Mouse (Mus musculus) thymus, postnatal 25 days (tissue): ENCODE measurements around the gene Hist1h3c.

Source experiments
- DNase-seq: peaks from one replicate; pipeline ENCODE4 v3.0.0; 2022

The Hist1h3c gene

DNA sequence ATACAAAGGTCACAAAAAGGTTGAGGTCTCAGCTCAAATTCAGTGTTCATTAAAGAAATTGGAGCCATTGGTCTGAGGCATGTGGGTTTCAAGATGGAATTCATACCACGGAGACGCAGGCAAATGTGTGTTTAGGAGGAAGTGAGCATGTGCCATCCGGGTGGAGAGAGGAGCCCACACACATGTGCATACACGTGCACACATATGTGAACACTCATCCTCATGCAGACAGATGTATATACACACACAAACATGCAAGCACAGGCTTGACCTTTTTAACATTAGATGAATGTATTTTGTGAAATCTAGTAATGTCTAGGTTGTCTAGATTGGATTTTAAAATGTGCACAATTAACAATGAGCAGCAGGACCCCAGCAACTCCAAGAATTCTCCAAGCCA is 43.2 kb downstream of the Hist1h3c start:
- DNase-seq, result no peak

GRCm38 (mm10) chr13:23700786-23701520 is 44.4 kb downstream of the Hist1h3c start:
- peak; percentile 84 for DNase-seq

DNA sequence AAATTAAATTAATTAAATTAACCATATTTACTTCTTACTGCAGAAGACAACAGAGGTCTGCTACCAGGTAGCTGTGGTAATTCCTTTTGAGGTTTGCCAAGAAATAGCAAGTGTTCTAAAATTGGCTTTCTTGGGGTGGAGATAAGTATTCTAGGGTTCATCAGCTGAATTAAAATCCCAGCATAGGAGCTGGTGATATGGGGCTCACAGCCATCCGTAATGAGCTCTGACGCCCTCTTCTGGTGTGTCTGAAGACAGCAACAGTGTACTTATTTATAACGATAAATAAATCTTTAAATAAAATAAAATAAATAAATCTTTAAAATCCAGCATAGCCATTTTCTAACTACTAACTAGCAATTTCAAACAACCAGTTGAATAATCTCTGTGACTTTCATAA is 45.6 kb downstream of the Hist1h3c start:
- no peak for DNase-seq

GRCm38 (mm10) chr13:23698996-23699395 is 46.4 kb downstream of the Hist1h3c start:
- no peak for DNase-seq

GRCm38 (mm10) chr13:23698300-23698693 is 47.1 kb downstream of the Hist1h3c start, which contains the start of gene Hist1h4c:
Hist1h4c (minus strand) TSS chr13:23698454.
- DNase-seq, result peak; percentile 100

DNA sequence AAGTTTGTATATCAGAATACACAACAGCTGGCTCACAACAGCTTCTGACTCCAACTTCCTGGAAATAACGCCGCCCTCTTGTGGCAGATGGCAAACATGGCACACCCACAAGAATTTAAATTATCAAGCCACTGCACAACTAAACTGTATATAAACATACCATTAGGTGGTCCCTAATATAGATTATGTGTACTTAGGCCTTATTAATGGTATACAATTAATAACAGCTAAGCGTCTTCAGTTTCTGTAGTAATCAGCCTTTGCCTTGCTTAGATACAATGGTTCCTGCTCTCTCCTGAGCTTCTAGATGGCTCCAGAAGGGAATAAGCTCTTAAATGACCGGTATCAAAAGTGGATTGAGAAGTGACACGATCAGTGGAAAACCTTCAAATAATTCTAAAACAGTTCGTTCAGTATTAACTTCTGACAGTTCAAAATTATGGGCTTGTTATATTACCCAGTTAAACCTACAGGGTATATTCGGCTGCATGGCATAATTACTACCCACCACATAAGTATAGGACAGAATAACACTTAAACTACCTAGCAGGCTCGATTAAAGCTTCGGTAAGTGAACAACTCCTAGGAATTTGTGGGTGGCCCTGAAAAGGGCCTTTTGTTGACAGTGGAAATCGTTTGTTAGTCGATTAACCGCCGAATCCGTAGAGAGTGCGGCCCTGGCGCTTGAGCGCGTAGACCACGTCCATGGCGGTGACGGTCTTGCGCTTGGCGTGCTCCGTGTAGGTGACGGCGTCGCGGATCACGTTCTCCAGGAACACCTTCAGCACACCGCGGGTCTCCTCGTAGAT is 47.7 kb downstream of the Hist1h3c start:
- peak; percentile 75 for DNase-seq

DNA sequence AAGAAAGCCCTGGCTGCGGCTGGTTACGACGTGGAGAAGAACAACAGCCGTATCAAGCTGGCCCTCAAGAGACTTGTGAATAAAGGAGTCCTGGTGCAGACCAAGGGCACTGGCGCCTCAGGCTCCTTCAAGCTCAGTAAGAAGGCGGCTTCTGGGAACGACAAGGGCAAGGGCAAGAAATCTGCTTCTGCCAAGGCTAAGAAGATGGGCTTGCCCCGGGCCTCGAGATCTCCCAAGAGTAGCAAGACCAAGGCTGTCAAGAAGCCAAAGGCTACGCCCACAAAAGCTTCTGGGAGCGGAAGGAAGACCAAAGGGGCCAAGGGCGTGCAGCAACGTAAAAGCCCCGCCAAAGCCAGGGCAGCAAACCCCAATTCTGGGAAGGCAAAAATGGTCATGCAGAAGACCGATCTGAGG is 49.3 kb downstream of the Hist1h3c start:
- DNase-seq, result no peak

GRCm38 (mm10) chr13:23695514-23695913 is 49.9 kb downstream of the Hist1h3c start, which contains the start of gene Hist1h1t:
Hist1h1t (plus strand) TSS chr13:23695814.
- no peak for DNase-seq
